ENCODE assay signal across 16 mouse cellular contexts in genomic region chr9:90133562-90134355, GRCm38 (mm10). TPM values are rescaled to one million over a fixed set of nuclear protein-coding genes. Genes with fewer than 3 reads are reported as not detected.
A peak's percentile ranks its signal among the peaks of the same experiment; 100 is the strongest.
DNase-seq lines count a peak whose midpoint lies in the region; ATAC-seq lines count a peak whose summit lies in the region.
"Had no signal": no experiment of that assay in that cellular context is flagged by ENCODE, and none has a peak within 500 bp of the region (broad histone marks: within the 10 kb centered on the region; RNA-seq: fewer than 3 reads in every experiment).

No protein-coding gene starts in this region.

- no peak overlapping the region for H3K4me3 ChIP-seq in embryonic facial prominence, embryonic 14.5 days (ENCODE audit: low read depth, low read length)
- H3K4me3 ChIP-seq in embryonic facial prominence, embryonic 10.5 days = no peak overlapping the region
- no peak overlapping the region for H3K4me3 ChIP-seq in hindbrain, embryonic 10.5 days
- H3K4me3 ChIP-seq in hindbrain, embryonic 11.5 days (ENCODE audit: low read depth, low read length) = no peak overlapping the region
- H3K4me3 ChIP-seq in heart, embryonic 16.5 days (ENCODE audit: low read length) = no peak overlapping the region
- H3K4me3 ChIP-seq: embryonic facial prominence, embryonic 13.5 days; kidney, embryonic 15.5 days; liver, embryonic 15.5 days had no signal

- no peaks in the 10 kb centered on the region for H3K4me1 ChIP-seq in embryonic facial prominence, embryonic 14.5 days (ENCODE audit: control insufficient read depth, insufficient read depth, low read length)
- 0 out of 2 replicates have a peak, but pooled peaks cover 3% of the 10 kb centered on the region for H3K4me1 ChIP-seq in embryonic facial prominence, embryonic 10.5 days
- peaks cover 10% of the 10 kb centered on the region for H3K4me1 ChIP-seq in hindbrain, embryonic 10.5 days (replicated peaks)
- H3K4me1 ChIP-seq in hindbrain, embryonic 11.5 days (replicated peaks; ENCODE audit: control insufficient read depth, insufficient read depth, low read length) = no peaks in the 10 kb centered on the region
- H3K4me1 ChIP-seq in heart, embryonic 16.5 days (ENCODE audit: control insufficient read depth, insufficient read depth, low read length) = peaks cover 9% of the 10 kb centered on the region
- H3K4me1 ChIP-seq: embryonic facial prominence, embryonic 13.5 days; kidney, embryonic 15.5 days; liver, embryonic 15.5 days had no signal

- no peak overlapping the region for H3K9ac ChIP-seq in embryonic facial prominence, embryonic 14.5 days (ENCODE audit: low read depth, low read length)
- no peak overlapping the region for H3K9ac ChIP-seq in hindbrain, embryonic 11.5 days (ENCODE audit: low read depth, low read length)
- H3K9ac ChIP-seq in heart, embryonic 16.5 days (ENCODE audit: low read length) = no peak overlapping the region
- H3K9ac ChIP-seq: embryonic facial prominence, embryonic 13.5 days; kidney, embryonic 15.5 days; liver, embryonic 15.5 days had no signal

- no peak overlapping the region for H3K27ac ChIP-seq in embryonic facial prominence, embryonic 14.5 days (replicated peaks; ENCODE audit: low read depth, low read length)
- no peak overlapping the region for H3K27ac ChIP-seq in embryonic facial prominence, embryonic 10.5 days (replicated peaks)
- H3K27ac ChIP-seq in hindbrain, embryonic 10.5 days = peak overlapping the region; percentile 53
- H3K27ac ChIP-seq in hindbrain, embryonic 11.5 days (ENCODE audit: low read depth, low read length) = no peak overlapping the region
- H3K27ac ChIP-seq in heart, embryonic 16.5 days (ENCODE audit: low read length) = peak overlapping the region; percentile 77
- H3K27ac ChIP-seq: embryonic facial prominence, embryonic 13.5 days; kidney, embryonic 15.5 days; liver, embryonic 15.5 days; macrophage had no signal

- no peaks in the 10 kb centered on the region for H3K27me3 ChIP-seq in embryonic facial prominence, embryonic 14.5 days (replicated peaks; ENCODE audit: control insufficient read depth, insufficient read depth, low read length)
- no peaks in the 10 kb centered on the region for H3K27me3 ChIP-seq in embryonic facial prominence, embryonic 10.5 days (replicated peaks; ENCODE audit: low read depth, poor library complexity, severe bottlenecking)
- H3K27me3 ChIP-seq in hindbrain, embryonic 10.5 days (ENCODE audit: insufficient read depth, poor library complexity, severe bottlenecking) = no peaks in the 10 kb centered on the region
- H3K27me3 ChIP-seq in hindbrain, embryonic 11.5 days (ENCODE audit: control insufficient read depth, insufficient read depth, low read length) = no peaks in the 10 kb centered on the region
- no peaks in the 10 kb centered on the region for H3K27me3 ChIP-seq in heart, embryonic 16.5 days (ENCODE audit: control insufficient read depth, insufficient read depth, low read length)
- H3K27me3 ChIP-seq: embryonic facial prominence, embryonic 13.5 days; kidney, embryonic 15.5 days; liver, embryonic 15.5 days had no signal

- WGBS in embryonic facial prominence, embryonic 14.5 days = 66% methylated on average over 7 of the region's 7 CpGs
- WGBS in embryonic facial prominence, embryonic 10.5 days = 69% methylated on average over 7 of the region's 7 CpGs
- WGBS in hindbrain, embryonic 10.5 days = 79% methylated on average over 7 of the region's 7 CpGs
- WGBS in hindbrain, embryonic 11.5 days = 73% methylated on average over 7 of the region's 7 CpGs
- WGBS in heart, embryonic 16.5 days = 33% methylated on average over 7 of the region's 7 CpGs

- no peaks in the 10 kb centered on the region for H3K36me3 ChIP-seq in embryonic facial prominence, embryonic 14.5 days (ENCODE audit: control insufficient read depth, insufficient read depth, low read length)
- no peaks in the 10 kb centered on the region for H3K36me3 ChIP-seq in embryonic facial prominence, embryonic 10.5 days (replicated peaks)
- no peaks in the 10 kb centered on the region for H3K36me3 ChIP-seq in hindbrain, embryonic 10.5 days
- H3K36me3 ChIP-seq in hindbrain, embryonic 11.5 days (ENCODE audit: control insufficient read depth, insufficient read depth, low read length) = no peaks in the 10 kb centered on the region
- no peaks in the 10 kb centered on the region for H3K36me3 ChIP-seq in heart, embryonic 16.5 days (ENCODE audit: control insufficient read depth, insufficient read depth)
- H3K36me3 ChIP-seq: embryonic facial prominence, embryonic 13.5 days; kidney, embryonic 15.5 days; liver, embryonic 15.5 days had no signal

- DNase-seq in embryonic facial prominence, embryonic 14.5 days (ENCODE audit: low spot score) = peak; percentile 11
- no peak for DNase-seq in embryonic facial prominence, embryonic 10.5 days (ENCODE audit: low spot score)
- DNase-seq in hindbrain, embryonic 10.5 days (ENCODE audit: low spot score) = no peak
- DNase-seq in hindbrain, embryonic 11.5 days (ENCODE audit: low spot score) = no peak
- DNase-seq in ES-CJ7 (ENCODE audit: low read depth, low spot score) = peak; percentile 85
- DNase-seq in cerebellum, adult 8-10 months = no peak
- DNase-seq in layer of hippocampus, postnatal 10 days (ENCODE audit: low spot score in 2 of 2) = no peak
- DNase-seq: adrenal gland, postnatal 25 days; cerebellum, adult 9-10 months had no signal

- H3K4me2 ChIP-seq in embryonic facial prominence, embryonic 14.5 days (ENCODE audit: low read depth, low read length) = no peak overlapping the region
- no peak overlapping the region for H3K4me2 ChIP-seq in hindbrain, embryonic 11.5 days (replicated peaks; ENCODE audit: low read depth, low read length)
- H3K4me2 ChIP-seq in heart, embryonic 16.5 days (ENCODE audit: low read depth, low read length) = no peak overlapping the region
- H3K4me2 ChIP-seq: embryonic facial prominence, embryonic 13.5 days; kidney, embryonic 15.5 days; liver, embryonic 15.5 days; midbrain, embryonic 11.5 days had no signal

- no peaks in the 10 kb centered on the region for H3K9me3 ChIP-seq in embryonic facial prominence, embryonic 14.5 days (ENCODE audit: control insufficient read depth, low read length)
- H3K9me3 ChIP-seq in embryonic facial prominence, embryonic 10.5 days = no peaks in the 10 kb centered on the region
- no peaks in the 10 kb centered on the region for H3K9me3 ChIP-seq in hindbrain, embryonic 10.5 days
- no peaks in the 10 kb centered on the region for H3K9me3 ChIP-seq in hindbrain, embryonic 11.5 days (ENCODE audit: control insufficient read depth, low read length)
- H3K9me3 ChIP-seq in heart, embryonic 16.5 days (replicated peaks; ENCODE audit: control insufficient read depth, low read length) = 0 out of 2 replicates have a peak, but pooled peaks cover 2% of the 10 kb centered on the region
- H3K9me3 ChIP-seq: embryonic facial prominence, embryonic 13.5 days; kidney, embryonic 15.5 days; liver, embryonic 15.5 days had no signal

- ATAC-seq in embryonic facial prominence, embryonic 14.5 days (ENCODE audit: low read depth) = no peak
- ATAC-seq in hindbrain, embryonic 11.5 days (ENCODE audit: low FRiP score) = no peak
- ATAC-seq in heart, embryonic 16.5 days (replicated peaks; ENCODE audit: extremely low read depth, insufficient read depth, low FRiP score) = peak; percentile 59; the same call in 1 of the 2 replicates
- ATAC-seq: CD4-positive, CD25-positive, alpha-beta regulatory T cell, adult 4 months had no signal

RNA-seq across cellular contexts. Expression of gene Morf4l1, which starts 19.2 kb away (rescaled TPM):
- 445 and 477 TPM in 2 replicates for polyA plus RNA-seq in embryonic facial prominence, embryonic 14.5 days (2014; fragmentation: Nextera tagmentation; extraction: Ambion mirVana)
- polyA plus RNA-seq in embryonic facial prominence, embryonic 10.5 days (2016; fragmentation: Nextera tagmentation; extraction: Ambion mirVana) = 515 and 519 TPM in 2 replicates
- 538 and 546 TPM in 2 replicates for polyA plus RNA-seq in hindbrain, embryonic 10.5 days (2016; fragmentation: Nextera tagmentation; extraction: Ambion mirVana)
- polyA plus RNA-seq in hindbrain, embryonic 11.5 days (2014; fragmentation: Nextera tagmentation; extraction: Ambion mirVana) = 533 and 557 TPM in 2 replicates
- polyA plus RNA-seq in heart, embryonic 16.5 days (2015; fragmentation: Nextera tagmentation; extraction: Ambion mirVana) = 294 and 363 TPM in 2 replicates
- total RNA-seq in layer of hippocampus, postnatal 10 days (2021) = 100 to 1,000 TPM; 388 to 417 TPM

RNA-seq across cellular contexts. Expression of gene Adamts7, which starts 29.1 kb away (rescaled TPM):
- polyA plus RNA-seq in embryonic facial prominence, embryonic 14.5 days (2014; fragmentation: Nextera tagmentation; extraction: Ambion mirVana) = 13.3 and 18.3 TPM in 2 replicates
- polyA plus RNA-seq in embryonic facial prominence, embryonic 10.5 days (2016; fragmentation: Nextera tagmentation; extraction: Ambion mirVana) = 14.6 and 14.9 TPM in 2 replicates
- 16.1 and 16.2 TPM in 2 replicates for polyA plus RNA-seq in hindbrain, embryonic 10.5 days (2016; fragmentation: Nextera tagmentation; extraction: Ambion mirVana)
- polyA plus RNA-seq in hindbrain, embryonic 11.5 days (2014; fragmentation: Nextera tagmentation; extraction: Ambion mirVana) = 10.3 and 10.4 TPM in 2 replicates
- polyA plus RNA-seq in heart, embryonic 16.5 days (2015; fragmentation: Nextera tagmentation; extraction: Ambion mirVana) = 8.7 and 9.3 TPM in 2 replicates
- total RNA-seq in layer of hippocampus, postnatal 10 days (2021) = 1 to 10 TPM; 2.7 to 3.5 TPM
- polyA plus RNA-seq: macrophage had no signal

Comparison
In these comparisons a context has a peak if more than half of its experiments do, and no peak if none do; other contexts are left out.
1. DNase-seq: peak in embryonic facial prominence, embryonic 14.5 days (single experiment) and ES-CJ7 (single experiment); none in embryonic facial prominence, embryonic 10.5 days (single experiment), hindbrain, embryonic 10.5 days (single experiment), hindbrain, embryonic 11.5 days (single experiment), cerebellum, adult 8-10 months (single experiment) and layer of hippocampus, postnatal 10 days (0 of 2).
2. H3K27ac ChIP-seq: peak in hindbrain, embryonic 10.5 days (single experiment) and heart, embryonic 16.5 days (single experiment); none in embryonic facial prominence, embryonic 14.5 days (single experiment), embryonic facial prominence, embryonic 10.5 days (single experiment) and hindbrain, embryonic 11.5 days (single experiment).